Mouse (Mus musculus) testis, adult 2 months (tissue): Measurements from ENCODE around the gene Cd276. TPM values are rescaled to one million over a fixed set of nuclear protein-coding genes. Genes with fewer than 3 reads are reported as not detected.

Experiments
- H3K27ac ChIP-seq: fragments of 200-500 bp; 2 replicates; pipeline ENCODE4 v1.5.1; 2012; ENCODE audit warnings: low read depth, low read length; ENCODE audit not compliant: control insufficient read depth, insufficient read depth
- H3K27me3 ChIP-seq: fragments of 200-500 bp; 2 replicates; pipeline ENCODE4 v1.6.1; 2012; ENCODE audit warnings: mild to moderate bottlenecking, low read length, moderate library complexity; ENCODE audit not compliant: control insufficient read depth, insufficient read depth
- H3K36me3 ChIP-seq: fragments of 200-500 bp; 2 replicates; pipeline ENCODE4 v1.6.1; 2012; ENCODE audit warnings: mild to moderate bottlenecking, low read length; ENCODE audit not compliant: control insufficient read depth, insufficient read depth
- H3K4me1 ChIP-seq: fragments of 200-500 bp; 2 replicates; pipeline ENCODE4 v1.6.1; 2012; ENCODE audit warnings: low read length; ENCODE audit not compliant: control insufficient read depth, insufficient read depth
- H3K4me3 ChIP-seq: fragments of 200-500 bp; 2 replicates; pipeline ENCODE4 v1.5.1; 2012; ENCODE audit warnings: low read depth, mild to moderate bottlenecking, low read length, moderate library complexity, mixed read lengths; ENCODE audit not compliant: control insufficient read depth
- CTCF ChIP-seq: fragments of 200-500 bp; IDR thresholded peaks from 2 replicates; pipeline ENCODE4 v1.5.1; 2012; ENCODE audit warnings: low read depth, mild to moderate bottlenecking, inconsistent platforms, low read length, moderate library complexity; ENCODE audit not compliant: control insufficient read depth, insufficient read depth, insufficient replicate concordance
- POLR2A ChIP-seq: fragments of 200-500 bp; IDR thresholded peaks from 2 replicates; pipeline ENCODE4 v1.6.1; 2012; ENCODE audit warnings: low read depth, mild to moderate bottlenecking, inconsistent platforms, low read length, moderate library complexity; ENCODE audit not compliant: control insufficient read depth
- polyA plus RNA-seq: library from polyadenylated mRNA; depleted of rRNA; stranded (reverse); fragments of >200 nt; gene quantifications from 2 replicates; pipeline ENCODE4 v1.2.3, GENCODE M21; 2012

The Cd276 gene
- polyA plus RNA-seq, 1 experiment: 1.3 TPM

GRCm38 (mm10) chr9:58557457-58558455 is 2.5 kb upstream of the Cd276 start:
- H3K27ac ChIP-seq: no peak overlapping the region
- no peak for TF ChIP-seq POLR2A
- TF ChIP-seq CTCF: no peak
- peaks cover 13% of the 10 kb centered on the region for H3K4me1 ChIP-seq
- no peak overlapping the region for H3K4me3 ChIP-seq
- no peaks in the 10 kb centered on the region for H3K27me3 ChIP-seq
- no peaks in the 10 kb centered on the region for H3K36me3 ChIP-seq

GRCm38 (mm10) chr9:58556627-58557026 is 1.4 kb upstream of the Cd276 start:
- Histone ChIP-seq H3K27ac (no peak overlapping the region), H3K4me1 (peaks cover 13% of the 10 kb centered on the region), H3K27me3 (no peaks in the 10 kb centered on the region), H3K36me3 (no peaks in the 10 kb centered on the region), H3K4me3 (no peak overlapping the region)
- TF ChIP-seq CTCF (no peak), POLR2A (no peak)

GRCm38 (mm10) chr9:58555685-58556414 is 613 bp upstream of the Cd276 start:
- no peaks in the 10 kb centered on the region for H3K36me3 ChIP-seq
- H3K27ac ChIP-seq: no peak overlapping the region
- TF ChIP-seq CTCF: no peak
- no peak for TF ChIP-seq POLR2A
- no peaks in the 10 kb centered on the region for H3K27me3 ChIP-seq
- peaks cover 13% of the 10 kb centered on the region for H3K4me1 ChIP-seq
- no peak overlapping the region; the same call in 1 of the 2 replicates for H3K4me3 ChIP-seq

GRCm38 (mm10) chr9:58554056-58554907 is 955 bp downstream of the Cd276 start:
- Histone ChIP-seq H3K36me3 (no peaks in the 10 kb centered on the region), H3K27ac (no peak overlapping the region), H3K4me3 (peak overlapping the region; percentile 79), H3K27me3 (no peaks in the 10 kb centered on the region), H3K4me1 (peaks cover 13% of the 10 kb centered on the region)
- TF ChIP-seq POLR2A (no peak), CTCF (no peak)

- Histone ChIP-seq H3K4me3 (no peak overlapping the region), H3K27me3 (no peaks in the 10 kb centered on the region), H3K4me1 (peaks cover 13% of the 10 kb centered on the region), H3K27ac (no peak overlapping the region), H3K36me3 (no peaks in the 10 kb centered on the region)
- TF ChIP-seq CTCF (no peak), POLR2A (no peak)
Measured at GRCm38 (mm10) chr9:58552083-58552482, 3.2 kb downstream of the Cd276 start.

- TF ChIP-seq CTCF: no peak
- TF ChIP-seq POLR2A: no peak
- Histone ChIP-seq H3K4me1 (peaks cover 13% of the 10 kb centered on the region), H3K27me3 (no peaks in the 10 kb centered on the region), H3K27ac (no peak overlapping the region), H3K4me3 (no peak overlapping the region), H3K36me3 (no peaks in the 10 kb centered on the region)
Measured at GRCm38 (mm10) chr9:58550928-58551327, 4.3 kb downstream of the Cd276 start.
